Mouse (Mus musculus) forebrain, embryonic 12.5 days (tissue): ENCODE measurements around the gene Map3k5. TPM values are rescaled to one million over a fixed set of nuclear protein-coding genes. Genes with fewer than 3 reads are reported as not detected.
"Not testable (repeated sequence)": the region's sequence is repeated elsewhere in the genome, so short reads cannot be mapped to it uniquely, and the experiment has no call there.

Experiments
- ATAC-seq: fragments of 200-750 bp; cut with Nextera tagmentation; 2 replicates; pipeline ENCODE4 v1.8.0; 2017; ENCODE audit warnings: moderate TSS enrichment; ENCODE audit not compliant: low FRiP score
- H3K27ac ChIP-seq: fragments of 300-500 bp; sonication (generic); 2 replicates; pipeline ENCODE4 v1.5.1; 2016; ENCODE audit warnings: mild to moderate bottlenecking
- H3K27me3 ChIP-seq: fragments of 300-500 bp; sonication (generic); 2 replicates; pipeline ENCODE4 v1.6.1; 2016; ENCODE audit warnings: mild to moderate bottlenecking
- H3K36me3 ChIP-seq: fragments of 300-500 bp; sonication (generic); replicated peaks from 2 replicates; pipeline ENCODE4 v1.6.1; 2016; ENCODE audit warnings: mild to moderate bottlenecking
- H3K4me1 ChIP-seq: fragments of 300-500 bp; sonication (generic); 2 replicates; pipeline ENCODE4 v1.6.1; 2016
- H3K4me2 ChIP-seq: fragments of 300-500 bp; sonication (generic); 2 replicates; pipeline ENCODE4 v1.6.1; 2016; ENCODE audit warnings: mild to moderate bottlenecking, moderate library complexity
- H3K4me3 ChIP-seq: fragments of 300-500 bp; sonication (generic); replicated peaks from 2 replicates; pipeline ENCODE4 v1.5.1; 2016; ENCODE audit warnings: mild to moderate bottlenecking
- H3K9ac ChIP-seq: fragments of 300-500 bp; sonication (generic); 2 replicates; pipeline ENCODE4 v1.6.1; 2016; ENCODE audit warnings: mild to moderate bottlenecking
- H3K9me3 ChIP-seq: fragments of 300-500 bp; sonication (generic); 2 replicates; pipeline ENCODE4 v1.6.1; 2016
- WGBS: fragments of 180-500 bp; shearing (Covaris S2); methylation state at CpG from one replicate; pipeline ENCODE4 v1.1.7; 2016; 5-methylcytosine and 5-hydroxymethylcytosine counted together
- polyA plus RNA-seq: library from polyadenylated mRNA; unstranded; fragments of >200 nt; fragmentation: Nextera tagmentation; extraction: Ambion mirVana; gene quantifications from 2 replicates; pipeline ENCODE4 v1.2.1, GENCODE M21; 2016

The Map3k5 gene
- polyA plus RNA-seq, 1 experiment from 2014 or later, result 0.64 TPM

DNA sequence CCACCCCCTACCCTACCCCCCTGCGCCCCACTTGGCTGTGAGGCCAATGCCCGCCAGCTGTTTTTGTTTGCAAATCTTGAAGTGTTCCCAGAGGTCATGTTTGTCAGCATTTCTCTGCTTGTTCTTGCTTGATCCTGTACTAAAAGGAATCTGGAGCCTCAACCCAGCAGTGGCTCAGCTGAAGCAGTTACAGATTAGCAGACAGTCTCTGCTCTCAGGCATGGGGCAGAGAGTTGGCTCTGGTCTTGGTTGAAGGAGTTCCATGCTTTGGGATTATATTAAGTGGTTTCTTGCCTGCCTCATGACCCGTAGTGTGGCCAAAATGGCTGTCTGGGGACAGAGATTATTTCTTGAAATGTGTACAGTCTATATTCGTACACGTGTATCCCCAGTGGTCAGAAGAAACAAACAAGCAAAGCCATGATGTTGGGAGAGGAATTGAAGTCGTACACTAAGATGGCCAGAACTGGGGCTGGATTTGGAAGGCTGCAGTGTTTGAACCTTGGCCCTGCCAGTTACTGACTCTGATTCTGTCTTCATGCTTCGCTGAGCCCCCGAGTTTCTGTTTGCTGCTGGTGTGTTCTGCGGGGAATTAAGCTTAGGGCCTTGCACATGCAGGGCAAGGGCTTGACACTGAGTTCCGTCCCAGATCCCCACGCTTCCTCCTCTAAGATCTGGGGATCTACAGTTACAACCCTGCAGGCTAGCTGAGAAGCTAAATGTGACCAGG is 18.9 kb downstream of the Map3k5 start:
- no peak overlapping the region for H3K4me3 ChIP-seq
- ATAC-seq, result no peak
- H3K27ac ChIP-seq, result no peak overlapping the region
- 87% methylated on average over 11 of the region's 11 CpGs for WGBS
- no peaks in the 10 kb centered on the region for H3K9me3 ChIP-seq
- no peaks in the 10 kb centered on the region for H3K27me3 ChIP-seq
- H3K4me2 ChIP-seq, result no peak overlapping the region
- no peaks in the 10 kb centered on the region for H3K4me1 ChIP-seq
- no peaks in the 10 kb centered on the region for H3K36me3 ChIP-seq
- H3K9ac ChIP-seq, result no peak overlapping the region

DNA sequence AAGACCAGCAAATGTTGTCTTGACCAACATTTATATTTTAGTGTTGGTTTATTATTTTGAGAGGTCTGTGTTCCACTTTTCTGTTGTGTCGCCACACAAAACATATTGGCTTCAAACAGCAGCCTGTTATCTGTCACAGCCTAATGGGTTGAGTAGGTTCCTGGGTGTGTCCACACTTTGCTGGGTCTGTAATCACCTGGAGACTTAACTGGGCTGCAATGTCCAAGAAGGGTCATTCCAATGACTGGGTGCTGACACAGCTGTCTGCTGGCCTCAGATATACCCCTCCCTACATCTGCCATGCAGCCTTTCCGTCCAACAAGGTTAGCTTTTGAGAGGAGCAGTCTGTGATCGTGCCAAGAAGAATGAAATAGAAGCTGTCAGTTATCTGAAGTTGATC is 20.3 kb downstream of the Map3k5 start:
- Histone ChIP-seq H3K9ac (no peak overlapping the region), H3K4me1 (no peaks in the 10 kb centered on the region), H3K36me3 (no peaks in the 10 kb centered on the region), H3K9me3 (no peaks in the 10 kb centered on the region), H3K4me3 (no peak overlapping the region), H3K4me2 (no peak overlapping the region), H3K27me3 (no peaks in the 10 kb centered on the region), H3K27ac (no peak overlapping the region)
- no peak for ATAC-seq
- 84% methylated on average over 3 of the region's 3 CpGs for WGBS

DNA sequence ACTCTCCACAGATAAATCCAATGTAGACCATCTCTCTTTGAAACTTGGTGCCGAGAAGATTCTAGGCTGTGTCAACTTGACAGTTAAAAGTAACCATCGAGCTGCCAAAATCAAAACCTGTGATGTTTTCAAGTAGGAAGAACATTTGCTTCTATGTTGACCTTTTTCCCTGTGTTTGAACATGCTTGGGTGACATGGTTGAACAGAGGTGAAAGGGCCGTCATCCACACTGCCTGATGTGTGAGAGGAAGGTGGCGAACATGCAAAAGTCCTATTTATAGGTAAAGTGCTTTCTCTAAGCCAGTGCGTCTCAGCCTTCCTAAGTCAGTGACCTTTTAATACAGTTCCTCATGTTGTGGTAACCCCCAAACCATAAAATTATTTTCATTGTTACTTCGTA is 21.5 kb downstream of the Map3k5 start:
- 90% methylated on average over 6 of the region's 6 CpGs for WGBS
- no peak overlapping the region for H3K9ac ChIP-seq
- no peaks in the 10 kb centered on the region for H3K9me3 ChIP-seq
- H3K4me3 ChIP-seq, result no peak overlapping the region
- ATAC-seq, result no peak
- no peaks in the 10 kb centered on the region for H3K27me3 ChIP-seq
- no peaks in the 10 kb centered on the region for H3K36me3 ChIP-seq
- no peak overlapping the region for H3K27ac ChIP-seq
- no peak overlapping the region for H3K4me2 ChIP-seq
- no peaks in the 10 kb centered on the region for H3K4me1 ChIP-seq

DNA sequence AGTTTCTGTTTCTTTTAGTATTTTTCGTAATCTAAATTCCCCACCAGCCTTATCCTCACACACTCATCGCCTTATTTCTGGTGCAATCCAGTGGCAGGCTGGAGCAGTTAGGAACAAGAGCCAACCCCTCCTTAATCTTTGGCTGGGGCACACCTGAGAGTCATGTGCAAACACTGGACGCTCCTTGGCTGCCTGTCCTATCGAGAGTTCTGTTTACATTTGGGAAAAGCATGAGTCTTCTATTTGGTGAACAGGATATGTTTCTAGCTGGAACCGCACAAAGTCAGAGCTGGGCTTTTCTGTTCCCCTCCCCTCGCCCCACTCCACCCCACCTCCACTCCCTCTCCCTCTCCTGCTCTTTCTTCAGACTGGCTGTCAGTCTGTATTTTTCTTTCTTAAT is 22.5 kb downstream of the Map3k5 start:
- H3K4me1 ChIP-seq, result no peaks in the 10 kb centered on the region
- WGBS, result 78% methylated on average over 6 of the region's 6 CpGs
- H3K27ac ChIP-seq, result no peak overlapping the region
- no peaks in the 10 kb centered on the region for H3K27me3 ChIP-seq
- H3K36me3 ChIP-seq, result no peaks in the 10 kb centered on the region
- no peak for ATAC-seq
- H3K9me3 ChIP-seq, result no peaks in the 10 kb centered on the region
- H3K4me3 ChIP-seq, result no peak overlapping the region
- no peak overlapping the region for H3K4me2 ChIP-seq
- no peak overlapping the region for H3K9ac ChIP-seq

DNA sequence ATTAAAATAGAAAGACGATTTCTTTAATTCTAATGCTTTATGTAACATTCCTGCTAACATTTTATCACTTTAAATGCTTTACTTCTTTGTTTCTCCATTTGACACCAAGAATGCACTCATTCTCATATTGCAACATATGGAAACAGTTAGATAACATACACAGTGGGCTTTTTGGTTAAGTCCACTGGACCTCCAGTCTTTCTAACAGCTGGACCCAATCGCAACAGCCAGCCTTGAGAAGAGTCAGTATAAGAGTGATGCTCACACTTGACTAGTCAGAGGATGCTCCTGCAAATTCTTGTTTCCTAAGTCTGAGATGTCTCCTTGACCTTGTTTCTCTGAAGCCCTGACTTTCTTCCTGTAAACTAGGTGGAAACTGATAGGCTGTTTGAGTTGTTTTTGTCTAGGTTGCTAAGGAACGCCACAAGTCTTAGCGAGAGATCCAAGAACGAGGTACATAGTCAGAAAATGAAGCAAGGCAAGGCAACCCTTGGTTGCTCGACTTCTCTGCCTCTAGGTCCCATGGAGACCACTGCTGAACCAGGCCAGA is 26.6 kb downstream of the Map3k5 start:
- Histone ChIP-seq H3K4me3 (no peak overlapping the region), H3K4me2 (no peak overlapping the region), H3K9me3 (no peaks in the 10 kb centered on the region), H3K27me3 (no peaks in the 10 kb centered on the region), H3K9ac (no peak overlapping the region), H3K27ac (no peak overlapping the region), H3K4me1 (no peaks in the 10 kb centered on the region), H3K36me3 (no peaks in the 10 kb centered on the region)
- 81% methylated on average over 6 of the region's 6 CpGs for WGBS
- ATAC-seq, result no peak

DNA sequence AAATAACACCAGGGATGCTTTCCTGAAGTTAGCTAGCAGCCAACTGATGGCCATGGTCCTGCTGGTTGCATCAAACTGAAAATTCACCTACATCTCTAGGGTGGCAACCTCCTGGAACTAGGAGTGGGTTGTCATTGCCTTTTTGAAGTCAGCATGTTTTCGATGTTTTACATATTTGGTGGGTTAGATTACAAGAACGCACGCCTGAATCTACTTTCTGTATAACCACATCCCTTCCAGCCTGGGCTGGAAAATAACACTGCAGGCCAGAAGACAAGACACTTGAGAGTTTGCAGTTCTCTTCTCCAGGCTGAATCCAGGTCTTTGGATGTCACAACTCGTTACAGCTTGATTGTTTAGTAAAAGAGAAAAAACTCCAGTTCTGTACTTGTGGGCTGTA is 28.5 kb downstream of the Map3k5 start:
- no peak for ATAC-seq
- WGBS, result 80% methylated on average over 4 of the region's 4 CpGs

DNA sequence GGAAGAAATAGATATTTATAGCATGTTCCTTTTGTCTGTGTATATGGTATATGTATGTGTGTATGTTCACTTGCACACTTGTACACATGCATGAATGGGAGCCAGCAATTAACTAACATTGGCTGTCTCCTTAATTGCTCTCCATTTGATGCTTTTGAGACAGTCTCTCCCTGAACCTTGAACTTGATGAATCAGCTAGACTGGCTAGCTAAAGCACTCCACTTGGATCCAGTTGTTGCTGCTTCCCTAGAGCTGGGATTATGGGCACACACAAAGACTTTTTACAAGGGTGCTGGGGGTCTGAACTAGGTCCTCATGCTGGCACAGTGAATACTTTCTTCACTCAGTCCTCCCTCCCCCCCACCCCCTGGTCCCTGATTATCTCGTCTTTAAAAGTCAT is 28.9 kb downstream of the Map3k5 start:
- Histone ChIP-seq H3K4me3 (no peak overlapping the region), H3K9me3 (no peaks in the 10 kb centered on the region), H3K27ac (no peak overlapping the region), H3K9ac (no peak overlapping the region), H3K36me3 (no peaks in the 10 kb centered on the region), H3K4me1 (no peaks in the 10 kb centered on the region), H3K27me3 (no peaks in the 10 kb centered on the region), H3K4me2 (no peak overlapping the region)
- no peak for ATAC-seq
- WGBS, result 71% methylated on average over 1 of the region's 1 CpGs

More for the DNA sequence above, 28.5 kb downstream of the Map3k5 start:
- Histone ChIP-seq H3K4me3 (no peak overlapping the region), H3K27me3 (no peaks in the 10 kb centered on the region), H3K36me3 (no peaks in the 10 kb centered on the region), H3K9ac (no peak overlapping the region), H3K9me3 (no peaks in the 10 kb centered on the region), H3K27ac (no peak overlapping the region), H3K4me2 (no peak overlapping the region), H3K4me1 (no peaks in the 10 kb centered on the region)

DNA sequence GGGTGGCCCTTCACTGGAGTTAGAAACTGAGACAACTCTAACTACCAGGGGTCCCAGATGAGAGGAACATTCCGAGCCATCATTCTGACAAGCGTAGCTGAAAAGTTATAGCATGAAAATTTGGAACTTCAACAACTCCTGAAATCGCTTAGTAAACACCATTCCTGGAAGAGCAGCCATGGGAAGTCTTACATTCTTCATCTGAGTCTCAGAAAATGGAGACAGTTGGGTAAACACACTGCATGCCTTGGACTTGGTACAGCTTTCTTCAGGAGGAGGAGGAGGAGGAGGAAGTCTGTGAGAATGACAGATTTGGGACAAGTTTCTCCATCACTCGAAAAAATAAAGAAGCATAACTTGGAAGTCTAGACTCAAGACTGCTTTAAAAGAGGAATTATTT is 29.8 kb downstream of the Map3k5 start:
- Histone ChIP-seq H3K4me1 (no peaks in the 10 kb centered on the region), H3K36me3 (no peaks in the 10 kb centered on the region), H3K4me2 (no peak overlapping the region), H3K9me3 (no peaks in the 10 kb centered on the region), H3K9ac (no peak overlapping the region), H3K27ac (no peak overlapping the region), H3K4me3 (no peak overlapping the region), H3K27me3 (no peaks in the 10 kb centered on the region)
- no peak for ATAC-seq
- WGBS, result 92% methylated on average over 4 of the region's 4 CpGs

DNA sequence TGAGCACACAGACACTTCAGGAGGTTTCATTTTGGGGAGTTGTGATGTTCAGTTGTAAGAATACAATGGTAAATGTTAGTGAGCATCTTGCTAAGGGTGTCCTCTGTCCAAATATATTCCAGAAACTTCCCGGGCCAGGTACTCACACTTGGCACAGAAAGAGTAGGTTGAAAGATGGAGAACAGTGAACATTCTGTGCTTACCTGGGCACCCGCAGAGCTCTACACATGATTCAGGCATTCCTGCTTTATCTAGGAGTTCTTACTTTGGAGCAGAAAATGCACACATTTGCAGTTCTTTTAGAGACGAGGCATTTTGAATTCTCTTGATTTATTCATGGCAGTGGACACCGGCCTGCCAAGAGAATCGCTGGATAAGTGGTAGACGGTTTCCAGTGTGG is 32.3 kb downstream of the Map3k5 start:
- Histone ChIP-seq H3K4me2 (no peak overlapping the region), H3K4me1 (no peaks in the 10 kb centered on the region), H3K9ac (no peak overlapping the region), H3K4me3 (no peak overlapping the region), H3K36me3 (no peaks in the 10 kb centered on the region), H3K9me3 (no peaks in the 10 kb centered on the region), H3K27ac (no peak overlapping the region), H3K27me3 (no peaks in the 10 kb centered on the region)
- ATAC-seq, result no peak
- 81% methylated on average over 6 of the region's 6 CpGs for WGBS

DNA sequence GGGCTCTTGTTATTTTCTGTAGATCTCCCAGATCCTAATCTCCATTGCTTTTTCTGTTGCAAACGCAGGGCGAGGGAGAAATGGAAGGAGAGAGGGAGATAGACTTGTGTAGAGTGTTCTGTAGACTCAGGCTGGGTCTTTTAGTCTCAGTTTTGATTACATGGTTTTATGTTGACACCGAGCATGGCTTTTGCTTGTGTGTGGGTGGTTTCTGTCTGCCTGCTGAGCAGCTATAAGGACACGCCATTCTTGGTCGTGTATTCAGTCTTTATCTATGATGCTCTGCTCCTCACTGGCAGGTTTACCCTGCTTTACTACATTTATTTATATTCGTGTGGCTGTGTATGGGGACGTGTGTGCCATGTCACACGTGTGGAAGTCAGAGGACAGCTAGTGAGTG is 34.2 kb downstream of the Map3k5 start:
- H3K4me2 ChIP-seq, result no peak overlapping the region
- H3K9ac ChIP-seq, result no peak overlapping the region
- H3K9me3 ChIP-seq, result no peaks in the 10 kb centered on the region
- no peak overlapping the region for H3K4me3 ChIP-seq
- no peaks in the 10 kb centered on the region for H3K27me3 ChIP-seq
- no peak for ATAC-seq
- 83% methylated on average over 8 of the region's 8 CpGs for WGBS
- H3K36me3 ChIP-seq, result no peaks in the 10 kb centered on the region
- no peak overlapping the region for H3K27ac ChIP-seq
- no peaks in the 10 kb centered on the region for H3K4me1 ChIP-seq

DNA sequence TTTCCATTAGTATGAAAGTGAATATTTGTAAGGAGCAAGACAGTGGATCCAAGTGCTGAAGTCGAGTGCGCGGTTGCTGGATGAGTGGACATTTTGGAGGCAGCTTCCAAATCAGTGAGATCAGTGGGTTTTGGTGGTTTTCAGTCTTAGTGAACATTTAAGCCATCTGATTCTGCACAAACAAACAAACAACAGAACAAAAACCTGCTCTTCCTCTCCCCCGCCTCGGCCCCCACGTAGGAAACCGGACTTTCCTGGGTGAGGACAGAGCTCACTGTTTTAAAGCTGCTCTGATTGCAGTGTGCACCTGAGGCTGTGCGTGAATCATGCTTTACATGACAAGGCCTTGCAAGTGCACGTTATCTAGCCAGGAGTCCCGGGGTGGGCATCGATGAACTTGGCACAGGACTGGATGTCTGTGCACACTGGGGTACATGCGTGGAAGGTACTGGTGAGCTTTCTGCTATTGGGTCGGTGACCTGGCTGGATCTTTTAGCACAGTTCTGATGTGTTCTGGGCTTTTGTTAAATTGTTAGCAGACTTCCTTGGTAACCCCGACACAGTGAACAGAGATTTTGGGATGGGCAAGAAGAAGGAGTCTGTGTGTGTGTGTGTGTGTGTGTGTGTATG is 35.7 kb downstream of the Map3k5 start:
- Histone ChIP-seq H3K27me3 (no peaks in the 10 kb centered on the region), H3K9me3 (no peaks in the 10 kb centered on the region), H3K9ac (no peak overlapping the region), H3K4me1 (no peaks in the 10 kb centered on the region), H3K4me3 (no peak overlapping the region), H3K4me2 (no peak overlapping the region), H3K36me3 (no peaks in the 10 kb centered on the region), H3K27ac (no peak overlapping the region)
- ATAC-seq, result no peak
- 87% methylated on average over 14 of the region's 14 CpGs for WGBS

DNA sequence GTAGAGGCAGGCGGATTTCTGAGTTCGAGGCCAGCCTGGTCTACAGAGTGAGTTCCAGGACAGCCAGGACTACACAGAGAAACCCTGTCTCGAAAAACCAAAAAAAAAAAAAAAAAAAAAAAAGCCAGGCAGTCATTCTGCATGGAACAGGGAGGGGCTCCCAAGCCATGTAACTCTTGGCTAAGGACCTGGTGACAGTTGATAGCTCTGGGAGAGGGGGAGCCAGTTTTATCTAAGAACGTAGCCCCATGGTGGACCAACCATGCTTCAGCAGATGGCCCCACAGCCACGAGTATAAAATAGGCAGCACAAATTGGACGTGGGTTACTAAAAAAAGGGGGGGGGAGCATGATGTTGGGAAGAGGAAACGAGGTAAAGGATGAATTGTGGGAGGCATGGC is 37.2 kb downstream of the Map3k5 start:
- 89% methylated on average over 5 of the region's 7 CpGs for WGBS

More for the DNA sequence above, 37.2 kb downstream of the Map3k5 start:
- H3K9me3 ChIP-seq, H3K4me1 ChIP-seq, H3K27ac ChIP-seq, H3K4me3 ChIP-seq, H3K27me3 ChIP-seq, H3K9ac ChIP-seq, ATAC-seq, H3K4me2 ChIP-seq, H3K36me3 ChIP-seq: not testable (repeated sequence)
